In genomic region chr19:6118677-6119185, GRCm38 (mm10) we compare ENCODE assay signal across 9 mouse cellular contexts. TPM values are rescaled to one million over a fixed set of nuclear protein-coding genes. Genes with fewer than 3 reads are reported as not detected.
DNase-seq lines count a peak whose midpoint lies in the region; ATAC-seq and TF ChIP-seq lines count a peak whose summit lies in the region.
"Had no signal": no experiment of that assay in that cellular context is flagged by ENCODE, and none has a peak within 500 bp of the region (broad histone marks: within the 10 kb centered on the region; RNA-seq: fewer than 3 reads in every experiment).

No protein-coding gene starts in this region.

- H3K4me1 ChIP-seq in heart, embryonic 12.5 days (replicated peaks) = peaks cover 25% of the 10 kb centered on the region
- H3K4me1 ChIP-seq in CH12.LX (ENCODE audit: control insufficient read depth in 1 of 2, insufficient read depth in 2 of 2) = peaks cover 6 to 30% of the 10 kb centered on the region in 2 experiments; a peak in 3 of 4 replicates
- peaks cover 52% of the 10 kb centered on the region for H3K4me1 ChIP-seq in erythroblast, embryonic 14.5 days (ENCODE audit: control insufficient read depth)
- peaks cover 10% of the 10 kb centered on the region for H3K4me1 ChIP-seq in limb, embryonic 14.5 days (ENCODE audit: control insufficient read depth, insufficient read depth, low read length)
- H3K4me1 ChIP-seq in stomach, embryonic 14.5 days (ENCODE audit: control insufficient read depth, insufficient read depth, low read length) = peaks cover 13% of the 10 kb centered on the region; the same call in 1 of the 2 replicates

- no peak; the same call in 1 of the 2 replicates for TF ChIP-seq POLR2A in CH12.LX (IDR thresholded peaks at IDR 0.05; ENCODE audit: low read depth, low read length)
- TF ChIP-seq POLR2A in limb, embryonic 14.5 days (IDR thresholded peaks at IDR 0.05; ENCODE audit: borderline replicate concordance, extremely low read depth, insufficient read depth, insufficient read length) = no peak

- peak overlapping the region; percentile 92 for H3K27ac ChIP-seq in heart, embryonic 12.5 days (ENCODE audit: poor library complexity, severe bottlenecking)
- H3K27ac ChIP-seq in CH12.LX (ENCODE audit: insufficient read depth, low read depth) = peak overlapping the region; percentile 26
- peak overlapping the region; percentile 93 for H3K27ac ChIP-seq in limb, embryonic 14.5 days (replicated peaks; ENCODE audit: low read depth, low read length)
- peak overlapping the region; percentile 98 for H3K27ac ChIP-seq in stomach, embryonic 14.5 days (ENCODE audit: low read length)

- WGBS in heart, embryonic 12.5 days = 2% methylated on average over 8 of the region's 8 CpGs
- WGBS in limb, embryonic 14.5 days = 3% methylated on average over 8 of the region's 8 CpGs
- WGBS in stomach, embryonic 14.5 days = 1% methylated on average over 8 of the region's 8 CpGs

- peak; percentile 1; the same call in 1 of the 2 replicates for ATAC-seq in heart, embryonic 12.5 days (ENCODE audit: insufficient number of reproducible peaks, low FRiP score)
- ATAC-seq in limb, embryonic 14.5 days (ENCODE audit: low FRiP score, low read depth) = no peak
- ATAC-seq in stomach, embryonic 14.5 days (ENCODE audit: insufficient number of reproducible peaks, insufficient read depth, low FRiP score, low read depth) = no peak

- TF ChIP-seq RAD21 in CH12.LX (IDR thresholded peaks at IDR 0.05; ENCODE audit: low read depth, low read length) = no peak

- peaks cover 39% of the 10 kb centered on the region for H3K36me3 ChIP-seq in heart, embryonic 12.5 days
- H3K36me3 ChIP-seq in CH12.LX (replicated peaks in 1 of 2; ENCODE audit: control insufficient read depth in 1 of 2, insufficient read depth in 1 of 2, low read length in 1 of 2) = peaks cover 30 to 68% of the 10 kb centered on the region in 2 experiments
- peaks cover 82% of the 10 kb centered on the region for H3K36me3 ChIP-seq in erythroblast, embryonic 14.5 days (ENCODE audit: control insufficient read depth)
- peaks cover 33% of the 10 kb centered on the region for H3K36me3 ChIP-seq in limb, embryonic 14.5 days (ENCODE audit: control insufficient read depth, insufficient read depth, low read length)
- peaks cover 20% of the 10 kb centered on the region for H3K36me3 ChIP-seq in stomach, embryonic 14.5 days (ENCODE audit: control insufficient read depth, insufficient read depth, low read length)

- H3K79me2 ChIP-seq in CH12.LX (replicated peaks; ENCODE audit: control insufficient read depth, extremely low read depth, insufficient read depth, poor library complexity, severe bottlenecking) = peaks cover 14% of the 10 kb centered on the region

- H3K4me3 ChIP-seq in heart, embryonic 12.5 days = peak overlapping the region; percentile 70
- H3K4me3 ChIP-seq in CH12.LX (replicated peaks in 1 of 3; ENCODE audit: low read depth in 2 of 3, low read length in 2 of 3, poor library complexity in 1 of 3) = peak overlapping the region; percentile 60 to 90 (median 78)
- peak overlapping the region; percentile 84 for H3K4me3 ChIP-seq in erythroblast, embryonic 14.5 days (replicated peaks)
- H3K4me3 ChIP-seq in limb, embryonic 14.5 days (replicated peaks; ENCODE audit: low read length) = peak overlapping the region; percentile 88
- peak overlapping the region; percentile 82 for H3K4me3 ChIP-seq in stomach, embryonic 14.5 days (ENCODE audit: low read depth, low read length)

- TF ChIP-seq EP300 in CH12.LX (IDR thresholded peaks at IDR 0.05; ENCODE audit: low read length) = 0 out of 2 replicates have a peak, but pooled peaks have one; percentile 23

- H3K4me2 ChIP-seq in heart, embryonic 12.5 days = peak overlapping the region; percentile 77
- H3K4me2 ChIP-seq in CH12.LX (ENCODE audit: insufficient read depth, low read depth, poor library complexity, severe bottlenecking) = peak overlapping the region; percentile 37
- peak overlapping the region; percentile 83 for H3K4me2 ChIP-seq in limb, embryonic 14.5 days (replicated peaks; ENCODE audit: low read depth, low read length, severe bottlenecking)
- peak overlapping the region; percentile 64 for H3K4me2 ChIP-seq in stomach, embryonic 14.5 days (replicated peaks; ENCODE audit: low read depth, low read length)

- dilution Hi-C loops in CH12.LX (cut with MboI; ENCODE audit: extremely low pct_ligation_motif_present, extremely low pct_unique_long_range_greater_than_20kb, low sequenced_read_pairs) = no loop called here

- H3K27me3 ChIP-seq in heart, embryonic 12.5 days (replicated peaks) = no peaks in the 10 kb centered on the region
- no peaks in the 10 kb centered on the region for H3K27me3 ChIP-seq in CH12.LX (replicated peaks)
- no peaks in the 10 kb centered on the region for H3K27me3 ChIP-seq in erythroblast, embryonic 14.5 days (ENCODE audit: control insufficient read depth)
- H3K27me3 ChIP-seq in limb, embryonic 14.5 days (ENCODE audit: control insufficient read depth, insufficient read depth, low read length) = no peaks in the 10 kb centered on the region
- no peaks in the 10 kb centered on the region for H3K27me3 ChIP-seq in stomach, embryonic 14.5 days (ENCODE audit: control insufficient read depth, insufficient read depth, low read length)
- H3K27me3 ChIP-seq: Patski had no signal

- TF ChIP-seq CTCF in CH12.LX (conservative IDR thresholded peaks at IDR 0.05 in 1 of 2, IDR thresholded peaks at IDR 0.05 in 1 of 2; ENCODE audit: low read depth in 2 of 2, low read length in 2 of 2) = no peak

- in situ Hi-C loops in CH12.LX (cut with MboI; ENCODE audit: low pct_ligation_motif_present, low pct_unique_long_range_greater_than_20kb, low sequenced_read_pairs) = no loop called here

- H3K9me3 ChIP-seq in heart, embryonic 12.5 days (replicated peaks) = no peaks in the 10 kb centered on the region
- H3K9me3 ChIP-seq in CH12.LX (replicated peaks; ENCODE audit: low read length) = no peaks in the 10 kb centered on the region
- no peaks in the 10 kb centered on the region for H3K9me3 ChIP-seq in erythroblast, embryonic 14.5 days (ENCODE audit: control insufficient read depth, low read length)
- no peaks in the 10 kb centered on the region for H3K9me3 ChIP-seq in limb, embryonic 14.5 days (ENCODE audit: control insufficient read depth, low read length)
- no peaks in the 10 kb centered on the region for H3K9me3 ChIP-seq in stomach, embryonic 14.5 days (ENCODE audit: control insufficient read depth, low read depth, low read length)

- peak overlapping the region; percentile 86 for H3K9ac ChIP-seq in heart, embryonic 12.5 days
- H3K9ac ChIP-seq in CH12.LX (ENCODE audit: insufficient read depth, low read depth) = peak overlapping the region; percentile 62
- H3K9ac ChIP-seq in limb, embryonic 14.5 days (ENCODE audit: low read depth, low read length, severe bottlenecking) = peak overlapping the region; percentile 79
- peak overlapping the region; percentile 63; the same call in 1 of the 2 replicates for H3K9ac ChIP-seq in stomach, embryonic 14.5 days (replicated peaks; ENCODE audit: low read depth, low read length)

- DNase-seq in heart, adult 8-10 months (ENCODE audit: low spot score) = no peak
- DNase-seq in CH12.LX (ENCODE audit: extremely low read depth) = no peak
- no peak for DNase-seq in limb, embryonic 14.5 days (ENCODE audit: low spot score)
- DNase-seq in layer of hippocampus, adult 18-20 months (ENCODE audit: low spot score in 2 of 2) = no peak
- no peak for DNase-seq in left cerebral cortex, adult 9 months (ENCODE audit: low spot score in 2 of 2)

RNA-seq across cellular contexts. Expression of gene Sac3d1, which starts 0.3 kb away (rescaled TPM):
- polyA plus RNA-seq in heart, embryonic 12.5 days (2016; fragmentation: Nextera tagmentation; extraction: Ambion mirVana) = 35.2 and 35.9 TPM in 2 replicates
- 10 to 100 TPM in 1 of 4 experiments, 1 to 10 TPM in 3; 8.0 to 10.4 (median 9.0) TPM for total RNA-seq in heart, adult 8-10 months (2022)
- total RNA-seq in CH12.LX (2012; rRNA removed) (27.0 and 31.0 TPM in 2 replicates), CH12.LX (2014; rRNA removed) (24.6 and 31.9 TPM in 2 replicates)
- polyA plus RNA-seq in CH12.LX (2012; ENCODE audit: insufficient read length, low read depth) = 26.9 and 29.8 TPM in 2 replicates
- polyA plus RNA-seq in erythroblast, embryonic 14.5 days (2012) = 7.2 TPM in 2 replicates
- 45.6 and 57.9 TPM in 2 replicates for polyA plus RNA-seq in limb, embryonic 14.5 days (2012; rRNA removed)
- polyA plus RNA-seq in limb, embryonic 14.5 days (2014; fragmentation: Nextera tagmentation; extraction: Ambion mirVana) = 53.8 and 55.9 TPM in 2 replicates
- polyA plus RNA-seq in stomach, embryonic 14.5 days (2014; fragmentation: Nextera tagmentation; extraction: Ambion mirVana) = 45.4 and 47.9 TPM in 2 replicates
- 10 to 100 TPM; 15.5 to 15.6 TPM for total RNA-seq in layer of hippocampus, adult 18-20 months (2021)

RNA-seq across cellular contexts. Expression of gene Snx15, which starts 9.4 kb away (rescaled TPM):
- polyA plus RNA-seq in heart, embryonic 12.5 days (2016; fragmentation: Nextera tagmentation; extraction: Ambion mirVana) = 20.9 and 21.2 TPM in 2 replicates
- total RNA-seq in heart, adult 8-10 months (2022) = 10 to 100 TPM; 14.8 to 18.0 (median 15.6) TPM
- total RNA-seq in CH12.LX (2012; rRNA removed) (15.6 and 17.4 TPM in 2 replicates), CH12.LX (2014; rRNA removed) (14.0 and 15.3 TPM in 2 replicates)
- polyA plus RNA-seq in CH12.LX (2012; ENCODE audit: insufficient read length, low read depth) = 14.4 and 15.7 TPM in 2 replicates
- polyA plus RNA-seq in erythroblast, embryonic 14.5 days (2012) = 87.4 and 91.3 TPM in 2 replicates
- 36.4 and 48.9 TPM in 2 replicates for polyA plus RNA-seq in limb, embryonic 14.5 days (2012; rRNA removed)
- 30.2 and 33.9 TPM in 2 replicates for polyA plus RNA-seq in limb, embryonic 14.5 days (2014; fragmentation: Nextera tagmentation; extraction: Ambion mirVana)
- polyA plus RNA-seq in stomach, embryonic 14.5 days (2014; fragmentation: Nextera tagmentation; extraction: Ambion mirVana) = 27.6 and 30.6 TPM in 2 replicates
- total RNA-seq in layer of hippocampus, adult 18-20 months (2021) = 10 to 100 TPM; 37.6 to 45.1 TPM

RNA-seq across cellular contexts. Expression of gene Naaladl1, which starts 13.1 kb away (rescaled TPM):
- 0.22 TPM in 2 replicates for polyA plus RNA-seq in heart, embryonic 12.5 days (2016; fragmentation: Nextera tagmentation; extraction: Ambion mirVana)
- total RNA-seq in heart, adult 8-10 months (2022) = not detected
- 0.25 and 0.34 TPM in 2 replicates for total RNA-seq in CH12.LX (2012; rRNA removed)
- 0.20 and 0.24 TPM in 2 replicates for total RNA-seq in CH12.LX (2014; rRNA removed)
- 1.1 and 1.9 TPM in 2 replicates for polyA plus RNA-seq in CH12.LX (2012; ENCODE audit: insufficient read length, low read depth)
- polyA plus RNA-seq in erythroblast, embryonic 14.5 days (2012) = 0.26 and 0.35 TPM in 2 replicates
- polyA plus RNA-seq in limb, embryonic 14.5 days (2012; rRNA removed) = 2.5 and 3.0 TPM in 2 replicates
- 0.21 and 0.48 TPM in 2 replicates for polyA plus RNA-seq in limb, embryonic 14.5 days (2014; fragmentation: Nextera tagmentation; extraction: Ambion mirVana)
- 0.54 and 0.64 TPM in 2 replicates for polyA plus RNA-seq in stomach, embryonic 14.5 days (2014; fragmentation: Nextera tagmentation; extraction: Ambion mirVana)
- total RNA-seq in layer of hippocampus, adult 18-20 months (2021) = under 1 TPM in 1 of 2 experiments, not detected in 1; 0.12 TPM

RNA-seq across cellular contexts. Expression of gene Batf2, which starts 22.1 kb away (rescaled TPM):
- 0.14 TPM in 1 of 2 replicates, not detected in the other for polyA plus RNA-seq in heart, embryonic 12.5 days (2016; fragmentation: Nextera tagmentation; extraction: Ambion mirVana)
- 1 to 10 TPM in 1 of 4 experiments, under 1 TPM in 3; 0.31 to 1.4 (median 0.43) TPM for total RNA-seq in heart, adult 8-10 months (2022)
- total RNA-seq in CH12.LX (2012; rRNA removed) = not detected in 2 replicates
- not detected in 2 replicates for total RNA-seq in CH12.LX (2014; rRNA removed)
- not detected in 2 replicates for polyA plus RNA-seq in CH12.LX (2012; ENCODE audit: insufficient read length, low read depth)
- polyA plus RNA-seq in erythroblast, embryonic 14.5 days (2012) = 0.03 TPM in 1 of 2 replicates, not detected in the other
- polyA plus RNA-seq in limb, embryonic 14.5 days (2012; rRNA removed) = 0.10 and 0.22 TPM in 2 replicates
- 0.15 TPM in 1 of 2 replicates, not detected in the other for polyA plus RNA-seq in limb, embryonic 14.5 days (2014; fragmentation: Nextera tagmentation; extraction: Ambion mirVana)
- 0.23 and 0.34 TPM in 2 replicates for polyA plus RNA-seq in stomach, embryonic 14.5 days (2014; fragmentation: Nextera tagmentation; extraction: Ambion mirVana)
- under 1 TPM; 0.59 to 0.89 TPM for total RNA-seq in layer of hippocampus, adult 18-20 months (2021)

RNA-seq across cellular contexts. Expression of gene Arl2, which starts 22.6 kb away (rescaled TPM):
- 71.5 and 73.9 TPM in 2 replicates for polyA plus RNA-seq in heart, embryonic 12.5 days (2016; fragmentation: Nextera tagmentation; extraction: Ambion mirVana)
- 10 to 100 TPM; 77.6 to 82.7 (median 79.4) TPM for total RNA-seq in heart, adult 8-10 months (2022)
- total RNA-seq in CH12.LX (2012; rRNA removed) (35.4 and 48.4 TPM in 2 replicates), CH12.LX (2014; rRNA removed) (23.9 and 27.9 TPM in 2 replicates)
- polyA plus RNA-seq in CH12.LX (2012; ENCODE audit: insufficient read length, low read depth) = 28.0 and 36.9 TPM in 2 replicates
- 9.5 and 10.8 TPM in 2 replicates for polyA plus RNA-seq in erythroblast, embryonic 14.5 days (2012)
- 91.9 and 127 TPM in 2 replicates for polyA plus RNA-seq in limb, embryonic 14.5 days (2012; rRNA removed)
- polyA plus RNA-seq in limb, embryonic 14.5 days (2014; fragmentation: Nextera tagmentation; extraction: Ambion mirVana) = 76.0 and 77.5 TPM in 2 replicates
- 101 and 107 TPM in 2 replicates for polyA plus RNA-seq in stomach, embryonic 14.5 days (2014; fragmentation: Nextera tagmentation; extraction: Ambion mirVana)
- 10 to 100 TPM; 83.2 to 84.8 TPM for total RNA-seq in layer of hippocampus, adult 18-20 months (2021)

Comparison
In these comparisons a context has a peak if more than half of its experiments do, and no peak if none do; other contexts are left out.
1. H3K27ac ChIP-seq: peak in every context shown above with its lines; median percentile 98 in stomach, embryonic 14.5 days; 93 in limb, embryonic 14.5 days; 92 in heart, embryonic 12.5 days; 26 in CH12.LX.